Mouse (Mus musculus) A20 (cell line): ENCODE measurements at regions not wholly inside any gene's neighbourhood (a gene's known extent, or its start where the extent isn't known, plus 50 kb on each side); places are given as distances from the start of the nearest gene placed in this dataset.

Experiments
- DNase-seq: peaks from one replicate; pipeline ENCODE4 v3.0.0-alpha.2; 2011; ENCODE audit warnings: low read depth, low spot score

- DNase-seq: no peak
Measured at GRCm38 (mm10) chr2:128301709-128302108, 175.9 kb downstream of the Bcl2l11 start.

GRCm38 (mm10) chr2:128304063-128304712, 178.3 kb downstream of the Bcl2l11 start:
- no peak for DNase-seq

GRCm38 (mm10) chr2:128306693-128307092, 180.9 kb downstream of the Bcl2l11 start:
- peak; percentile 15 for DNase-seq

GRCm38 (mm10) chr2:128309541-128310030, 183.7 kb downstream of the Bcl2l11 start:
- DNase-seq: no peak

GRCm38 (mm10) chr2:128310081-128310480, 184.2 kb downstream of the Bcl2l11 start:
- DNase-seq: no peak

GRCm38 (mm10) chr2:128312084-128312594, 186.3 kb downstream of the Bcl2l11 start:
- DNase-seq: no peak

GRCm38 (mm10) chr2:128312659-128313581, 187.1 kb downstream of the Bcl2l11 start:
- DNase-seq: no peak

- DNase-seq: no peak
Measured at GRCm38 (mm10) chr2:128313582-128313918, 187.7 kb downstream of the Bcl2l11 start.

- DNase-seq: no peak
Measured at GRCm38 (mm10) chr2:128313948-128314347, 188.1 kb downstream of the Bcl2l11 start.

GRCm38 (mm10) chr2:128316516-128316915, 190.7 kb downstream of the Bcl2l11 start:
- no peak for DNase-seq

GRCm38 (mm10) chr2:128318266-128318665, 192.4 kb downstream of the Bcl2l11 start:
- DNase-seq: no peak

GRCm38 (mm10) chr2:128318956-128319355, 193.1 kb downstream of the Bcl2l11 start:
- no peak for DNase-seq

- DNase-seq: no peak
Measured at GRCm38 (mm10) chr2:128321475-128321874, 195.6 kb downstream of the Bcl2l11 start.

GRCm38 (mm10) chr2:128324256-128325096, 198.6 kb downstream of the Bcl2l11 start:
- no peak for DNase-seq

- DNase-seq: no peak
Measured at GRCm38 (mm10) chr2:128325097-128325421, 199.2 kb downstream of the Bcl2l11 start.

- DNase-seq: no peak
Measured at GRCm38 (mm10) chr2:128325456-128325855, 199.6 kb downstream of the Bcl2l11 start.

GRCm38 (mm10) chr2:128330833-128331232, 205.0 kb downstream of the Bcl2l11 start:
- no peak for DNase-seq

GRCm38 (mm10) chr2:128331275-128331674, 205.4 kb downstream of the Bcl2l11 start:
- no peak for DNase-seq

- DNase-seq: peak; percentile 35
Measured at GRCm38 (mm10) chr2:128331681-128332080, 205.8 kb downstream of the Bcl2l11 start.

- peak; percentile 28 for DNase-seq
Measured at GRCm38 (mm10) chr2:128333401-128334142, 207.7 kb downstream of the Bcl2l11 start.

- no peak for DNase-seq
Measured at GRCm38 (mm10) chr2:128334143-128334470, 208.3 kb downstream of the Bcl2l11 start.
